Mouse (Mus musculus): ENCODE data around the gene Atp6v0a1. TPM values are rescaled to one million over a fixed set of nuclear protein-coding genes. Genes with fewer than 3 reads are reported as not detected.

Atp6v0a1 gene
- polyA plus RNA-seq, 2 experiments: 32.7 to 60.9 TPM

DNA sequence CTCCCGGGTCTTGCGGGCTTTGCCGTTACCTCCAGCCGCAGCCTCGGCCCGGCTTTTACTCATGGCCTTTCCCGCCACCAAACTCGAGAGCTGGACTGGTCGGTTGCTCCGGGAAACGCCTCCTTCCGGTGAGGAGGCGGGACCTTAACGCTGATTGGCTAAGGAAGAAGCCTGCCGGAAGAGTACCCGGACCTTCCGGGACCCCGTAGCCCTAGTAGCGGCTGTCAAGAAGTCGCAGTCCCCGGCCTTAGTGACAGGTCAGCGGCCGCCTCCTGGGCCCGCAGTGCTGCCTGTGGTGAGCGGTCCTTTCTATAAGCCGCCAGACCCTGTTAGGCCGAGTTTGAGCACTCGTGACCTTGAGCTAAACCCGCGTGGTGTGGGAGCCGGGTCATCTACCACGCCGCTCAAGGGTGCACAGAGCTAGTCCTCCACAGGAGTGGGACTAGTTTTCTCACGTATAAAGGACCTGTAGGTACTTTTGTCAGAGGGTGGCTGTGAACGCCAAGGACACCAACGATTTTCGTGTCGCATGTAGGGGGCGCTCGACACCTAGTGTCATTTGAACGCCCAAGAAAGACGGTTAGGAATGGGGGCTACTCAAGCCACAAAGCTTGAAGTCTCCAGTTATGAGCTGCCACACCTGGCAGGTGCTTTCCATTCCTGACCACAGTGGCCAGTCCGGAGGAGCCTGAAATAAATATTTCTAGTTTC, 86.2 kb downstream of the Atp6v0a1 start, which contains the start of gene Psmc3ip:
TSS of gene Psmc3ip (minus strand) at position 123 of the 711 bp plus-strand sequence.
- peaks cover 72% of the 10 kb centered on the region for H3K36me3 ChIP-seq (ENCODE audit: control insufficient read depth, insufficient read depth, low read length)
- no peaks in the 10 kb centered on the region for H3K27me3 ChIP-seq (ENCODE audit: control insufficient read depth, insufficient read depth, low read length)
- H3K4me3 ChIP-seq (replicated peaks; ENCODE audit: low read length): peak within 1 kb of the TSS; percentile 75
- WGBS: under 1% methylated on average over 43 of the region's 43 CpGs
- H3K9ac ChIP-seq (ENCODE audit: low read depth, low read length, severe bottlenecking): peak within 1 kb of the TSS; percentile 66
- no peaks in the 10 kb centered on the region for H3K9me3 ChIP-seq (ENCODE audit: control insufficient read depth, low read length)
- peak; percentile 55; the same call in 1 of the 2 replicates for TF ChIP-seq POLR2A (IDR thresholded peaks at IDR 0.05; ENCODE audit: borderline replicate concordance, extremely low read depth, insufficient read depth, insufficient read length)
- peak; percentile 97 for DNase-seq (ENCODE audit: low spot score)
- peak; percentile 97 for ATAC-seq (ENCODE audit: low FRiP score, low read depth)
- peak within 1 kb of the TSS; percentile 94 for H3K4me2 ChIP-seq (replicated peaks; ENCODE audit: low read depth, low read length, severe bottlenecking)
- no peak within 1 kb of the TSS; the same call in 1 of the 2 replicates for H3K27ac ChIP-seq (replicated peaks; ENCODE audit: low read depth, low read length)
- peaks cover 6% of the 10 kb centered on the region; the same call in 1 of the 2 replicates for H3K4me1 ChIP-seq (ENCODE audit: control insufficient read depth, insufficient read depth, low read length)

DNA sequence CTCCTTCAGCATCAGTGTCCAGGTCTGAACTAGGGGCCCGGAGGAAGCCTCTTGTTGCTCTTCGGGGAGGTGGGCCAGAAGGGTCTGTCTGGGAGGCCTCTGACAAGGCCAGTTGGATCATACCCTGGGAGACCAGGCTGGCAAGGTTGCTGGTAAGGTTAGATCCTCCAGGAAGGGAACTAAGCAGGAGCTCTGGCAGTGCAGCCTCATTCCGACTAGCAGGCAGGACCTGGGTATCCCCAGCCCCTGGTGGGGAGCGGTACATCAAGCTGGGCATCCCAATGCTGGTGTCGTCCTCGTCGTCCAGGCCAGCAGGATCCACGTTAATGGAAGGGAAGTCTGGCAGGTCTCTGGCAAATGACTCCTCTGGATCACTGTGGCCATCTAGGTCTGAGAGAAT, 89.0 kb downstream of the Atp6v0a1 start:
- 95% methylated on average over 8 of the region's 8 CpGs for WGBS
- TF ChIP-seq POLR2A (IDR thresholded peaks at IDR 0.05; ENCODE audit: borderline replicate concordance, extremely low read depth, insufficient read depth, insufficient read length): no peak
- Histone ChIP-seq H3K9me3 (ENCODE audit: control insufficient read depth, low read length) (no peaks in the 10 kb centered on the region), H3K9ac (ENCODE audit: low read depth, low read length, severe bottlenecking) (no peak overlapping the region), H3K36me3 (ENCODE audit: control insufficient read depth, insufficient read depth, low read length) (peaks cover 70% of the 10 kb centered on the region), H3K4me3 (replicated peaks; ENCODE audit: low read length) (no peak overlapping the region), H3K4me2 (replicated peaks; ENCODE audit: low read depth, low read length, severe bottlenecking) (no peak overlapping the region), H3K27ac (replicated peaks; ENCODE audit: low read depth, low read length) (no peak overlapping the region), H3K4me1 (ENCODE audit: control insufficient read depth, insufficient read depth, low read length) (peaks cover 6% of the 10 kb centered on the region; the same call in 1 of the 2 replicates), H3K27me3 (ENCODE audit: control insufficient read depth, insufficient read depth, low read length) (no peaks in the 10 kb centered on the region)
- ATAC-seq (ENCODE audit: low FRiP score, low read depth) (no peak), DNase-seq (ENCODE audit: low spot score) (no peak)

DNA sequence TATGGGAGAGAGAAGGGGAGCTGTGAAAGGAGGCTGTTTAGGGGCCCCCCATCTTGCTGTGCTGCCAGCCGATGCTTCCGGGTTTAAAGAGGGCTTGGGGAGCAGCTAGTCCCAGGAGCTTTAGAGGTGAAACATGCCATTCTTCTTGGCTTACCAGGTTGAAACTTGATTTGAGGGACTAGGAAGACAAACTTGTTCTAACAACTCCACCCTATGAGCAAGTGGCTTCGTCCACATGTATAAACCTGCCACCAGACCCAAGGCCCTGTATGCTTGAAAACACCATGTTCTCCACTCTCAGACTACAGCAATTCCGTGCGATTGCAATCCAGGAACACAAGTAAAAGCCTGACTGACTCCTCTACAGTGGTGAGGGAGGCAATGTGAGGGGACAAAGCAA, 93.8 kb downstream of the Atp6v0a1 start:
- no peak overlapping the region for H3K4me2 ChIP-seq (replicated peaks; ENCODE audit: low read depth, low read length, severe bottlenecking)
- 74% methylated on average over 5 of the region's 5 CpGs for WGBS
- no peaks in the 10 kb centered on the region for H3K9me3 ChIP-seq (ENCODE audit: control insufficient read depth, low read length)
- DNase-seq (ENCODE audit: low spot score) (peak; percentile 20), ATAC-seq (ENCODE audit: low FRiP score, low read depth) (no peak)
- H3K27me3 ChIP-seq (ENCODE audit: control insufficient read depth, insufficient read depth, low read length): no peaks in the 10 kb centered on the region
- no peak overlapping the region for H3K9ac ChIP-seq (ENCODE audit: low read depth, low read length, severe bottlenecking)
- H3K27ac ChIP-seq (replicated peaks; ENCODE audit: low read depth, low read length): no peak overlapping the region
- no peak for TF ChIP-seq POLR2A (IDR thresholded peaks at IDR 0.05; ENCODE audit: borderline replicate concordance, extremely low read depth, insufficient read depth, insufficient read length)
- H3K36me3 ChIP-seq (ENCODE audit: control insufficient read depth, insufficient read depth, low read length): peaks cover 73% of the 10 kb centered on the region
- H3K4me1 ChIP-seq (ENCODE audit: control insufficient read depth, insufficient read depth, low read length): no peaks in the 10 kb centered on the region
- no peak overlapping the region for H3K4me3 ChIP-seq (replicated peaks; ENCODE audit: low read length)

DNA sequence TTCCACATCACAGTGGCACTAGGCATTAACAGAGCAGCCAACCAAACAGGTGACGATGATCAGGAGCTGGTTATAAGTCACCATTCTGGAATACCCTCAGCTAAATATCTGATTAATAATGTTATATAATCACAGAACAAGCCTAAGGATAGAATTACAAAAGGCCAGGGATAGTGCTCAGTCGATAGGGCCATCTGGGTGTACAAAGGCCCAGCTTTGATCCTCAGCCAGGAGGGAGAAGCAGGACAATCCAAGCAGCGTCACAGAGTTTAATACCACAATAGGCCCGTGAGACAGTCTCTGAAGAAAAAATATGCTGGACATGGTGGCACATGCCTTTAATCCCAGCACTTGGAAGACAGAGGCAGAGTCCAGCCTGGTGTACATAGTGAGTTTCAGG, 100.1 kb downstream of the Atp6v0a1 start:
- 82% methylated on average over 4 of the region's 4 CpGs for WGBS
- DNase-seq (ENCODE audit: low spot score): no peak
- no peak overlapping the region for H3K4me2 ChIP-seq (replicated peaks; ENCODE audit: low read depth, low read length, severe bottlenecking)
- no peaks in the 10 kb centered on the region for H3K9me3 ChIP-seq (ENCODE audit: control insufficient read depth, low read length)
- no peak overlapping the region for H3K9ac ChIP-seq (ENCODE audit: low read depth, low read length, severe bottlenecking)
- no peak overlapping the region for H3K27ac ChIP-seq (replicated peaks; ENCODE audit: low read depth, low read length)
- TF ChIP-seq POLR2A (IDR thresholded peaks at IDR 0.05; ENCODE audit: borderline replicate concordance, extremely low read depth, insufficient read depth, insufficient read length): no peak
- H3K36me3 ChIP-seq (ENCODE audit: control insufficient read depth, insufficient read depth, low read length): peaks cover 17% of the 10 kb centered on the region
- H3K27me3 ChIP-seq (ENCODE audit: control insufficient read depth, insufficient read depth, low read length): no peaks in the 10 kb centered on the region
- H3K4me3 ChIP-seq (replicated peaks; ENCODE audit: low read length): no peak overlapping the region
- no peaks in the 10 kb centered on the region for H3K4me1 ChIP-seq (ENCODE audit: control insufficient read depth, insufficient read depth, low read length)
- ATAC-seq (ENCODE audit: low FRiP score, low read depth): no peak

DNA sequence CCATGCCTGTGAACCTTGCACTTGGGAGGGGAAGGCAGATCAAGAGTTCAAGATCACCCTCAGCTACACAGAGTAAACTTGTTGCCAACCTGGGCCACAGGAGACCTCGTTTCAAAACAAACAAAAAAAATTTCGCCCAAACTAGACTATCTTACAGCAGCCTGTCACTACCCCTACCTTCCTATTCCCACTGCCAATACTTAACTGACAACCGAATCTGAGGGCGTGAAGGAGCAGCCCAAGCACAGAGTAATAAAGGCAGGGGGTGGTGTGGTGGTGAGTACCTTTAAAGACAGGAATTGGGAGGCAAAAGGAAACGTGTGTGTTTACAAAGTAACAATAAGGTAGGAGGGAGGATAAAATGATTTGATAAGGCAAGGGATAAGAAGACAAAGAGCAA, 101.5 kb downstream of the Atp6v0a1 start:
- Histone ChIP-seq H3K4me3 (replicated peaks; ENCODE audit: low read length) (no peak overlapping the region), H3K27ac (replicated peaks; ENCODE audit: low read depth, low read length) (no peak overlapping the region), H3K4me1 (ENCODE audit: control insufficient read depth, insufficient read depth, low read length) (no peaks in the 10 kb centered on the region), H3K9me3 (ENCODE audit: control insufficient read depth, low read length) (no peaks in the 10 kb centered on the region), H3K4me2 (replicated peaks; ENCODE audit: low read depth, low read length, severe bottlenecking) (no peak overlapping the region), H3K9ac (ENCODE audit: low read depth, low read length, severe bottlenecking) (no peak overlapping the region), H3K36me3 (ENCODE audit: control insufficient read depth, insufficient read depth, low read length) (peaks cover 7% of the 10 kb centered on the region), H3K27me3 (ENCODE audit: control insufficient read depth, insufficient read depth, low read length) (no peaks in the 10 kb centered on the region)
- 49% methylated on average over 5 of the region's 5 CpGs for WGBS
- DNase-seq (ENCODE audit: low spot score) (no peak), ATAC-seq (ENCODE audit: low FRiP score, low read depth) (no peak)
- TF ChIP-seq POLR2A (IDR thresholded peaks at IDR 0.05; ENCODE audit: borderline replicate concordance, extremely low read depth, insufficient read depth, insufficient read length): no peak

Data from limb, embryonic 14.5 days (tissue).